Mouse (Mus musculus) heart, embryonic 15.5 days (tissue): ENCODE data around the gene Vmn2r85. TPM values are rescaled to one million over a fixed set of nuclear protein-coding genes. Genes with fewer than 3 reads are reported as not detected.

Experiments
- ATAC-seq: fragments of 200-750 bp; cut with Nextera tagmentation; replicated peaks from 2 replicates; pipeline ENCODE4 v1.8.0; 2017; ENCODE audit warnings: low read depth, moderate TSS enrichment; ENCODE audit not compliant: insufficient number of reproducible peaks, insufficient read depth, low FRiP score
- H3K27ac ChIP-seq: fragments of 300-500 bp; sonication (generic); 2 replicates; pipeline ENCODE4 v1.5.1; 2015; ENCODE audit warnings: mild to moderate bottlenecking, inconsistent platforms
- H3K27me3 ChIP-seq: fragments of 300-500 bp; sonication (generic); 2 replicates; pipeline ENCODE4 v1.6.1; 2015; ENCODE audit warnings: inconsistent platforms
- H3K36me3 ChIP-seq: fragments of 300-500 bp; sonication (generic); 2 replicates; pipeline ENCODE4 v1.6.1; 2015; ENCODE audit warnings: mild to moderate bottlenecking, inconsistent platforms
- H3K4me1 ChIP-seq: fragments of 300-500 bp; sonication (generic); replicated peaks from 2 replicates; pipeline ENCODE4 v1.6.1; 2015; ENCODE audit warnings: inconsistent platforms
- H3K4me2 ChIP-seq: fragments of 300-500 bp; sonication (generic); 2 replicates; pipeline ENCODE4 v1.6.1; 2015; ENCODE audit warnings: inconsistent platforms, mild to moderate bottlenecking, moderate library complexity
- H3K4me3 ChIP-seq: fragments of 300-500 bp; sonication (generic); 2 replicates; pipeline ENCODE4 v1.5.1; 2015; ENCODE audit warnings: mild to moderate bottlenecking, inconsistent platforms
- H3K9ac ChIP-seq: fragments of 300-500 bp; sonication (generic); 2 replicates; pipeline ENCODE4 v1.6.1; 2015; ENCODE audit warnings: mild to moderate bottlenecking, inconsistent platforms
- H3K9me3 ChIP-seq: fragments of 300-500 bp; sonication (generic); replicated peaks from 2 replicates; pipeline ENCODE4 v1.6.1; 2016; ENCODE audit warnings: inconsistent platforms
- WGBS: fragments of 180-500 bp; shearing (Covaris S2); methylation state at CpG from one replicate; pipeline ENCODE4 v1.1.7; 2015; ENCODE audit warnings: mixed read lengths; 5-methylcytosine and 5-hydroxymethylcytosine counted together
- polyA plus RNA-seq: library from polyadenylated mRNA; unstranded; fragments of >200 nt; fragmentation: Nextera tagmentation; extraction: Ambion mirVana; gene quantifications from 2 replicates; pipeline ENCODE4 v1.2.1, GENCODE M21; 2015

Vmn2r85 gene
- polyA plus RNA-seq, 1 experiment from 2014 or later, result not detected

DNA sequence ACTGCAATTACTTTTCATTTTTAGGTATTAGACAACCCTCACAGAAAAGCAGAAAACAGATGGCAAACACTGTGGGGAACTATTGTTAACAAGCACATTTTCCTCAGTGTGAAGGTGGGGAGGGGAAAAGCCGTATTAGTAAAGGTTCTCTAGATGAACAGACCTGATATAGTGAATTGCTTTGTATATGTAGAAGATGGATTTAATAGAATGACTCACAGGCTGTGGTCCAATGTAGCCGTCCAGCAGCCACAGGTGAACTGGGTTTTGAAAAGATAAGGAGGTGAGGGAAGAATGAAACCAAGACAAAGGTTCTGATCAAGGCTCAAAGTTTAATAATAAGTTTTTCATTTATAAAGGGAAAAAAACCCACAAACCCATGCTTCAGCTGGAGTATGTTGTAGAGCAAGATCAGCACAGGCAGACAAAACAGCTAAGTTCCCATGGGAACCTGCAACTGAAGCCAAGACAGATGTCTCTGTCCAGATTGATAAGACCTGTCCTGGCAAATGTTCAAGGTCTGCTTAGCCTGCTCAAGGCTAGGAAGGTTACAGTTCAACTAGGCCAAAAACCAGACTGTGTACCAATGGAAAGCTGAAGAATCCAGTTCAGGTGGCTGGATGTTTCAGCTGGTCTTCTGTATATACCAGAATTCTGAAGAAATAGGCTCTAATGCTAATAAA is 56.9 kb downstream of the Vmn2r85 start:
- H3K4me1 ChIP-seq, result no peaks in the 10 kb centered on the region
- H3K36me3 ChIP-seq, result no peaks in the 10 kb centered on the region
- H3K4me3 ChIP-seq, result no peak overlapping the region
- H3K27me3 ChIP-seq, result no peaks in the 10 kb centered on the region
- WGBS, result 63% methylated on average over 2 of the region's 2 CpGs
- no peaks in the 10 kb centered on the region for H3K9me3 ChIP-seq
- no peak overlapping the region for H3K27ac ChIP-seq
- ATAC-seq, result no peak
- H3K9ac ChIP-seq, result no peak overlapping the region
- no peak overlapping the region for H3K4me2 ChIP-seq

DNA sequence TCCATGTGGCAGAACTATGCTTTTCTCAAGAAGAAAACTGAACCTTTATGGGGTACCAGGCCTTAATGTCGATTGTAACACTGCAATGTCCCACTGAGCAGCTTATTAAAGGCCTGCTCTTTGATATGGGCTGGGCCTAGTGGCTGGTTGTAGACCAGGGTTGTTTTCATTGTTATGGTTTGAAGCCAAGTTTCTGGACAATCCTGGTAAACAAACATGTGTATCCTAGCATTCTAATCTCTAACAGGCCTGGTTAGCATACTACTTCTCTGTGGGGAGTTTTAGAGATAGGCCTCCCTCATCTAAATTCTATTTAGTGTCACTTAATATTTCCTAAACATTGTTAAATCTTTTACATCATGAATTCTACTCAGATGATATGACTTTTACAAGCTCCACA is 57.9 kb downstream of the Vmn2r85 start:
- Histone ChIP-seq H3K27ac (no peak overlapping the region), H3K36me3 (no peaks in the 10 kb centered on the region), H3K4me2 (no peak overlapping the region), H3K4me1 (no peaks in the 10 kb centered on the region), H3K9me3 (no peaks in the 10 kb centered on the region), H3K9ac (no peak overlapping the region), H3K4me3 (no peak overlapping the region), H3K27me3 (no peaks in the 10 kb centered on the region)
- ATAC-seq, result no peak
- WGBS, result 61% methylated on average over 1 of the region's 1 CpGs

DNA sequence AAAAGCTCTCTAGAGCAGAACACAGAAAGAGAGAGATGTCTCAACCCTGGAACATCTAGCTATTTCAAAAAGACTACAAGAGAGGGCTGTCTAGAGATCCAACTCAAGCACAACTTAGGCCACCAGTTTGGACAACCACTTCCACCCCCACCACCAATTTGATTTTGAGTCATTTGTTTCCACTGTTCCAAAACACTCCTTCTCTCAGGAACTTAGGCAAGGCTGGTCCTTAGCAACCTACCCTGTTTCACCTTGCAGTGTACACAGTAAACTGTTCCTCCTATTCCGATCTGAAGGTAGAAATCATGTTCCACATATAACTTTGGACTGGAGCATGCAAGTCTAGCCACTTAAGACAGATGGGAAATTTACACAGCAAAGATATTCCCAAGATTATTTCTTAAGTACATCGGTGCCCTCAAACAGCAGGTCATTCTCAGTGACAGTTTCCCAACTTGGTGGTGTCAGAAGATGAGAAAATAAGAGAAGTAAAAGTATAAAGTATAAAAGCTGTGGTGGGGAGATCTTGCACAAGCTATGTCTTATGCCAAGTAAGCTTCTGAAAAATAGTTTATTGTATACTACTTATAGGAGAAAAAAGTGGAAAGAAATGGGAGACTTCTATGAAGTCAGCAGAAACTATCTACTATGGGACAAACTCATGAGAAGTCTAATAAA is 59.4 kb downstream of the Vmn2r85 start:
- Histone ChIP-seq H3K36me3 (no peaks in the 10 kb centered on the region), H3K4me3 (no peak overlapping the region), H3K9ac (no peak overlapping the region), H3K27me3 (no peaks in the 10 kb centered on the region), H3K4me2 (no peak overlapping the region), H3K27ac (no peak overlapping the region), H3K9me3 (no peaks in the 10 kb centered on the region), H3K4me1 (no peaks in the 10 kb centered on the region)
- WGBS, result 72% methylated on average over 2 of the region's 2 CpGs
- no peak for ATAC-seq

DNA sequence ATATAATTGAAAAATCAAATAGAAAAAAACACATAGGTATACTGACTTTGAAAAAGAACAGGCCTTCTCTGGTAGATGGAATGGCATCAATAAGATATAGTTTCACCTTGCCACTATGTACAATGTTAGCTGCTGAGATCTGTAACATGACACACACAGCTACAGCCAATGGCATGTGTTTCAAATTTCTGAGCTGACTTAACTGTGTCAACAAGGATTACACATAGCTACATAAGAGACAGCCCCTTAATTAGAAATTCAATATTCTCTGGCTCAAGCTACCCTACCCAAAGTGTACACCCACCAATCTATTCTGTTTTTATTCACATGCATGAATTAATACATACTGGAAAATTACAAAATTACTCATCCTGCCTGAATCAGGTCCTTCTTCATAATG is 61.1 kb downstream of the Vmn2r85 start:
- Histone ChIP-seq H3K9ac (no peak overlapping the region), H3K9me3 (no peaks in the 10 kb centered on the region), H3K4me1 (no peaks in the 10 kb centered on the region), H3K27ac (no peak overlapping the region), H3K36me3 (no peaks in the 10 kb centered on the region), H3K27me3 (no peaks in the 10 kb centered on the region), H3K4me3 (no peak overlapping the region), H3K4me2 (no peak overlapping the region)
- ATAC-seq, result no peak

DNA sequence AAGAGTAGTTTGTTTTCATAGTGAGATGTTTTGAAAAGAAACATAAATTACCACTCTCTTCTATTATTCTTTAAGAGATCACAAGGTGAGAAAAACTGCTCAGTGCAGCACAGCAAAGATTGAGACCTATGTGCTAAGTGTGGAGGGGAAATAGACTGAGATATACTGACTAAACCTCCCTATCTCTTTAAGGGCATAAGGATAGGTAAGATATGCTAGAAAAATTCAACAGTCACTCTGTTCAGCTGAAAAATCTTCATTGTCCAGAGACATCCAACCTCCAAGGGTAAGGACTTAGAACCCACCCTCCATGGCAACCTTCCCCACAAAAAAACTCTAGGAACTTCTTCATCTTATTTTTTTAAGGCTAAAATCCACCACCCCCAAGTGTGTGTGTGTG is 64.7 kb downstream of the Vmn2r85 start:
- H3K4me3 ChIP-seq, result no peak overlapping the region
- no peak for ATAC-seq
- no peak overlapping the region for H3K9ac ChIP-seq
- H3K4me2 ChIP-seq, result no peak overlapping the region
- no peaks in the 10 kb centered on the region for H3K4me1 ChIP-seq
- H3K27me3 ChIP-seq, result no peaks in the 10 kb centered on the region
- H3K9me3 ChIP-seq, result no peaks in the 10 kb centered on the region
- no peak overlapping the region for H3K27ac ChIP-seq
- H3K36me3 ChIP-seq, result no peaks in the 10 kb centered on the region

Other genes with a start within 250 kb of the Vmn2r85 start
- not detected in 2 replicates for gene Olfr826, start 245.5 kb downstream of the Vmn2r85 start, polyA plus RNA-seq
- gene Olfr827, start 215.3 kb downstream of the Vmn2r85 start, polyA plus RNA-seq, result not detected in 2 replicates
- not detected in 2 replicates for gene Neurod4, start 149.5 kb downstream of the Vmn2r85 start, polyA plus RNA-seq
- 0.73 and 5.4 TPM in 2 replicates for gene Tespa1, start 106.8 kb downstream of the Vmn2r85 start, polyA plus RNA-seq
- 0.03 TPM in 1 of 2 replicates, not detected in the other for gene Vmn2r84, start 35.4 kb downstream of the Vmn2r85 start, polyA plus RNA-seq
- gene Vmn2r86, start 26.3 kb upstream of the Vmn2r85 start, polyA plus RNA-seq, result not detected in 2 replicates
- gene Vmn2r87, start 67.7 kb upstream of the Vmn2r85 start, polyA plus RNA-seq, result not detected in 2 replicates